Mouse (Mus musculus) forebrain, embryonic 13.5 days (tissue): Measurements from ENCODE around the gene Tlx3. TPM values are rescaled to one million over a fixed set of nuclear protein-coding genes. Genes with fewer than 3 reads are reported as not detected.

Source experiments
- ATAC-seq: fragments of 200-750 bp; cut with Nextera tagmentation; 2 replicates; pipeline ENCODE4 v1.8.0; 2017
- H3K27ac ChIP-seq: fragments of 300-500 bp; sonication (generic); 2 replicates; pipeline ENCODE4 v1.5.1; 2015; ENCODE audit warnings: inconsistent platforms, mild to moderate bottlenecking, moderate library complexity
- H3K27me3 ChIP-seq: fragments of 300-500 bp; sonication (generic); 2 replicates; pipeline ENCODE4 v1.6.1; 2015; ENCODE audit warnings: mild to moderate bottlenecking, inconsistent platforms
- H3K36me3 ChIP-seq: fragments of 300-500 bp; sonication (generic); 2 replicates; pipeline ENCODE4 v1.6.1; 2015; ENCODE audit warnings: mild to moderate bottlenecking, inconsistent platforms; ENCODE audit not compliant: poor library complexity, severe bottlenecking
- H3K4me1 ChIP-seq: fragments of 300-500 bp; sonication (generic); 2 replicates; pipeline ENCODE4 v1.6.1; 2015; ENCODE audit warnings: inconsistent platforms
- H3K4me2 ChIP-seq: fragments of 300-500 bp; sonication (generic); 2 replicates; pipeline ENCODE4 v1.6.1; 2015; ENCODE audit warnings: inconsistent platforms, mild to moderate bottlenecking, moderate library complexity
- H3K4me3 ChIP-seq: fragments of 300-500 bp; sonication (generic); 2 replicates; pipeline ENCODE4 v1.5.1; 2015; ENCODE audit warnings: mild to moderate bottlenecking, inconsistent platforms
- H3K9ac ChIP-seq: fragments of 300-500 bp; sonication (generic); 2 replicates; pipeline ENCODE4 v1.6.1; 2015; ENCODE audit warnings: mild to moderate bottlenecking, inconsistent platforms
- H3K9me3 ChIP-seq: fragments of 300-500 bp; sonication (generic); replicated peaks from 2 replicates; pipeline ENCODE4 v1.6.1; 2016; ENCODE audit warnings: inconsistent platforms
- WGBS: fragments of 180-500 bp; shearing (Covaris S2); methylation state at CpG from one replicate; pipeline ENCODE4 v1.1.7; 2015; 5-methylcytosine and 5-hydroxymethylcytosine counted together
- polyA plus RNA-seq: library from polyadenylated mRNA; unstranded; fragments of >200 nt; fragmentation: Nextera tagmentation; extraction: Ambion mirVana; gene quantifications from 2 replicates; pipeline ENCODE4 v1.2.1, GENCODE M21; 2015

Tlx3 gene
- polyA plus RNA-seq, 1 experiment from 2014 or later = not detected

GRCm38 (mm10) chr11:33159741-33160140, 43.6 kb downstream of the Tlx3 start:
- no peaks in the 10 kb centered on the region for H3K9me3 ChIP-seq
- no peaks in the 10 kb centered on the region for H3K27me3 ChIP-seq
- no peak overlapping the region for H3K27ac ChIP-seq
- H3K36me3 ChIP-seq = peaks cover 61% of the 10 kb centered on the region
- no peak overlapping the region for H3K9ac ChIP-seq
- peaks cover 22% of the 10 kb centered on the region for H3K4me1 ChIP-seq
- ATAC-seq = no peak
- H3K4me3 ChIP-seq = no peak overlapping the region
- 93% methylated on average over 3 of the region's 3 CpGs for WGBS
- no peak overlapping the region for H3K4me2 ChIP-seq

- WGBS = 80% methylated on average over 2 of the region's 2 CpGs
- Histone ChIP-seq H3K36me3 (peaks cover 75% of the 10 kb centered on the region), H3K9me3 (no peaks in the 10 kb centered on the region), H3K4me2 (no peak overlapping the region), H3K4me1 (peaks cover 17% of the 10 kb centered on the region), H3K9ac (no peak overlapping the region), H3K27me3 (no peaks in the 10 kb centered on the region), H3K27ac (no peak overlapping the region), H3K4me3 (no peak overlapping the region)
- ATAC-seq = no peak
Observed at GRCm38 (mm10) chr11:33157453-33158196, 45.8 kb downstream of the Tlx3 start.

- no peak for ATAC-seq
- H3K9me3 ChIP-seq = no peaks in the 10 kb centered on the region
- no peak overlapping the region for H3K4me2 ChIP-seq
- no peak overlapping the region for H3K4me3 ChIP-seq
- 88% methylated on average over 4 of the region's 4 CpGs for WGBS
- no peaks in the 10 kb centered on the region for H3K27me3 ChIP-seq
- no peak overlapping the region for H3K9ac ChIP-seq
- peaks cover 85% of the 10 kb centered on the region for H3K36me3 ChIP-seq
- H3K4me1 ChIP-seq = peaks cover 12% of the 10 kb centered on the region
- no peak overlapping the region for H3K27ac ChIP-seq
Observed at GRCm38 (mm10) chr11:33156436-33157015, 46.9 kb downstream of the Tlx3 start.

- Histone ChIP-seq H3K27ac (no peak overlapping the region), H3K9me3 (no peaks in the 10 kb centered on the region), H3K4me1 (no peaks in the 10 kb centered on the region), H3K4me3 (no peak overlapping the region), H3K9ac (no peak overlapping the region), H3K36me3 (peaks cover 86% of the 10 kb centered on the region), H3K27me3 (no peaks in the 10 kb centered on the region), H3K4me2 (no peak overlapping the region)
- no peak for ATAC-seq
- WGBS = 87% methylated on average over 3 of the region's 3 CpGs
Observed at GRCm38 (mm10) chr11:33154459-33154858, 48.9 kb downstream of the Tlx3 start.

GRCm38 (mm10) chr11:33152997-33153396, 50.4 kb downstream of the Tlx3 start:
- Histone ChIP-seq H3K27ac (no peak overlapping the region), H3K9ac (no peak overlapping the region), H3K9me3 (no peaks in the 10 kb centered on the region), H3K27me3 (no peaks in the 10 kb centered on the region), H3K4me1 (peaks cover 3% of the 10 kb centered on the region), H3K4me3 (no peak overlapping the region), H3K36me3 (peaks cover 74% of the 10 kb centered on the region), H3K4me2 (no peak overlapping the region)
- WGBS = 88% methylated on average over 1 of the region's 1 CpGs
- ATAC-seq = no peak

GRCm38 (mm10) chr11:33151780-33152145, 51.6 kb downstream of the Tlx3 start:
- Histone ChIP-seq H3K9me3 (no peaks in the 10 kb centered on the region), H3K9ac (no peak overlapping the region), H3K27ac (no peak overlapping the region), H3K4me3 (no peak overlapping the region), H3K36me3 (peaks cover 64% of the 10 kb centered on the region), H3K4me2 (no peak overlapping the region), H3K27me3 (0 out of 2 replicates have a peak, but pooled peaks cover under 1% of the 10 kb centered on the region), H3K4me1 (peaks cover 13% of the 10 kb centered on the region)
- no peak for ATAC-seq
- WGBS = 76% methylated on average over 4 of the region's 4 CpGs

GRCm38 (mm10) chr11:33151128-33151779, 52.1 kb downstream of the Tlx3 start:
- Histone ChIP-seq H3K27me3 (0 out of 2 replicates have a peak, but pooled peaks cover 2% of the 10 kb centered on the region), H3K9ac (no peak overlapping the region), H3K4me1 (peaks cover 17% of the 10 kb centered on the region), H3K4me2 (no peak overlapping the region), H3K9me3 (no peaks in the 10 kb centered on the region), H3K4me3 (no peak overlapping the region), H3K36me3 (peaks cover 59% of the 10 kb centered on the region), H3K27ac (no peak overlapping the region)
- ATAC-seq = no peak
- 82% methylated on average over 3 of the region's 3 CpGs for WGBS

Other genes starting within 250 kb of the Tlx3 start
- gene Fgf18, start 56.2 kb downstream of the Tlx3 start, polyA plus RNA-seq = 1.6 and 2.9 TPM in 2 replicates
- gene Npm1, start 40.4 kb downstream of the Tlx3 start, polyA plus RNA-seq = 786 and 829 TPM in 2 replicates
- gene Gm12117, start 73.1 kb upstream of the Tlx3 start, polyA plus RNA-seq = not detected in 2 replicates